Mouse (Mus musculus): ENCODE measurements around the gene Cntf. TPM values are rescaled to one million over a fixed set of nuclear protein-coding genes. Genes with fewer than 3 reads are reported as not detected.
A peak's percentile ranks its signal among the peaks of the same experiment; 100 is the strongest.
"Not testable (repeated sequence)": the region's sequence is repeated elsewhere in the genome, so short reads cannot be mapped to it uniquely, and the experiment has no call there.

Gene Cntf
- total RNA-seq, 2 experiments from 2014 or later: 3.0 to 5.2 TPM

GRCm38 (mm10) chr19:12770888-12771287, 5.5 kb upstream of the Cntf start:
- no peak for ATAC-seq (replicated peaks; ENCODE audit: poor library complexity)

DNA sequence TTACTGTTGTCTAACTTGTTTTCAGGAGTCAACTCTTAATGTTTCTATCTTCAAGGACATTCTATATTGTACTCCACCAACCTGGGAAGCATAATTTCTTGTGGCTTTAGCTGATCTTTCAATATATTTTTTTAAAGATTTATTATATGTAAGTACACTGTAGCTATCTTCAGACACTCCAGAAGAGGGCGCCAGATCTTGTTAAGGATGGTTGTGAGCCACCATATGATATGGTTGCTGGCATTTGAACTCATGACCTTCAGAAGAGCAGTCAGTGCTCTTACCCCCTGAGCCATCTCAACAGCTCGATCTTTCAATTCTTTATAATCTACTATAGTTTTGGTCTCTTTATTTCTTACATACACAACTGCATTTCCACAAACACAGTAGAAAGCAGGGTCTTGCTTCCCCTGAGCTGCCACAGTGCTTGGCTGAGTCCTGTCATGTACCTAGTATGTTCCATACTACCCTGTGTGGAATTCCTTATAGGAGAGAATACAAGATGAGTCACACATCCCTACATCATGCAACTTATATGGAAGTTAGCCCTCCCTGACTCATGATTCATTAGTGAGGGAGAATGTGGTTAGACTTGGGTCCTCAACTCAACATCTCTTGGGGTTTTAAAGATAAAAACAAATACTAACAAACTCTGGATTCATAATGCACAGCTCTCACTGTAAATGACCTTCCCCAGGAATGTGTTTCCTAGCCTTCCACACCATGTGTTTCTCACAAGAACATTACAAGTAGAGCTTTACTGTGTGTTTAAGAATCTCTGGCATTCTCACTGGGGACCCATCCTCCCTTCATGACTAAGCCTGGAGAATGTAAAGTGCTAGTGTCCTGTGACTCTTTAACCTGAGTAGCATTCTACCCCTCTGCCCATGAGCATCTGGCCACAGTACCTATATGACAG, 3.0 kb downstream of the Cntf start:
- peak; percentile 14; the same call in 1 of the 2 replicates for ATAC-seq (replicated peaks; ENCODE audit: poor library complexity)

GRCm38 (mm10) chr19:12759656-12760055, 5.8 kb downstream of the Cntf start:
- no peak for ATAC-seq (replicated peaks; ENCODE audit: poor library complexity)

DNA sequence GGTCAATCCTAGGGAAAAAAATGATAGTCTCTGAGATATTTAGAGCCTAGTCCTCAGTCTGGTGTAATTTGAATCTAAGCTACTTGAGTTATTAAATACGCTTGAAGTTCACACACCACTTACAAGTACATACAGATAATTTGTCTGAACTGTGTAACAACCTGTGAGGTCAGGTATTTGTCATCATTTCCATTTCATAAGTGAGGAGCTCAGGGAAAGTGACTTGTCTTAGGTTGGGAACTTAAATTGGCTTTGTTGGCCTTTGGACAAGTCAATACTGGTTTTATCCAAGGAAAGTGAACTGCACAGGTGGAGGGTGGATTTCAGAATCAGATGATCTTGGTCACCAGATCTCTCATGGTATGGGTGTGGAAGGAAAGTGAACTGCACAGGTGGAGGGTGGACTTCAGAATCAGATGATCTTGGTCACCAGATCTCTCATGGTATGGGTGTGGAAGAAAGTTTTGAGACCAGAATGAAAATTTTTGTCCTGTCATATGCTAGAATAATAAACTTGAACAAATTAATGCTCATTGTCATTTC, 6.4 kb downstream of the Cntf start:
- ATAC-seq (replicated peaks; ENCODE audit: poor library complexity): no peak

GRCm38 (mm10) chr19:12756286-12756685, 9.1 kb downstream of the Cntf start:
- ATAC-seq (replicated peaks; ENCODE audit: poor library complexity): no peak

- ATAC-seq (replicated peaks; ENCODE audit: poor library complexity): no peak
Observed at GRCm38 (mm10) chr19:12731950-12732349, 33.5 kb downstream of the Cntf start.

GRCm38 (mm10) chr19:12731036-12731435, 34.4 kb downstream of the Cntf start:
- ATAC-seq (replicated peaks; ENCODE audit: poor library complexity): no peak

DNA sequence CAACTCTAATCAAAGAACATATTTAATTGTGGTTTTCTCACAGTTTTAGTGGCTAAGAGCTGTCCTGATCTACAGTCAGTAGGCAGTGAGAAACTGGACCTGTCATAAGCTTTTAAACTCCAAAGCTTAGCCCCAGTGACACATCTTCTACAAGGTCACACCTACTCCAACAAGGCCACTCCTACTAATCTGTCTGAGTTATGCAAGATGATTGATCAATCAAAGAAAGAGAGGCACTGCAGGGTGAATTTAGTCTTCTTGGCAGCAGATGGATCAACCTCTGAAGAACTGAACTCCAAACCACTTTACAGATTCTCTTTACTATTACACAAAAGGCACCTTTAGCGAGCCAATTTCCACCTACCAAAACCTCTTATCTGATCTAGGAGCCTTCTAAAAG, 39.6 kb downstream of the Cntf start:
- no peak for ATAC-seq (replicated peaks; ENCODE audit: poor library complexity)

DNA sequence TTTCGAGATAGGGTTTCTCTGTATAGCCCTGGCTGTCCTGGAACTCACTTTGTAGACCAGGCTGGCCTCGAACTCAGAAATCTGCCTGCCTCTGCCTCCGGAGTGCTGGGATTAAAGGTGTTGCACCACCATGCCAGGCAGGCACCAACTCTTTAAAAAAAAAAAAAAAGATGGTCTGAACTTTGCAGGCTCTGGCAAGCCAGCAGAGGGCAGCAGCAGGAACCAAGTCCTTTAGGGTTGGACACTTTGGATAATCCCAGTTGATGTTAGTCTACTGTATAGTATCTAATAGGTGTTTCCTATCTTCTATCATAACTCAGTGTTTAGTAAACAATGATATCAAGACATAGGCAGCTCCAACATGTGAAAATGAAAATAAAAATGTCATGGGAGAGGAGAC, 43.1 kb downstream of the Cntf start:
- peak; percentile 93 for ATAC-seq (replicated peaks; ENCODE audit: poor library complexity)

DNA sequence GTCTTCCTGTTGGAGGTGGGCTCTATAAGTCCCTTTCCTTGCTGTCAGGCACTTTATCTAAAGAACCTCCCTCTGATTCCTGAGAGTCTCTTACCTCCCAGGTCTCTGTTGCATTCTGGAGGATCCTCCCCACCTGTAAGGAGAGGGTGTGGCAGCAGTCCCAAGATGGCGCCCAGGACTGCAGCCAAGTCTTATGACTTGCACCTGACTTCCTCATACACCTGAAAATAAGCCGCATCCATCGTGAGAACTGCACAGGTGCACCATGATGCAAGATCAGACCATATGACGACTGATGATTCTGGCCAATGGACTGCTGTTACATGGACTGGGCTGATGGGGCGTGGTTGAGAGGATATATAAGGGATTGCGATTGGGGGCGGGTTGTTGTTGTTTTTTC, 43.8 kb downstream of the Cntf start:
- ATAC-seq (replicated peaks; ENCODE audit: poor library complexity): not testable (repeated sequence)

- ATAC-seq (replicated peaks; ENCODE audit: poor library complexity): not testable (repeated sequence)
Observed at GRCm38 (mm10) chr19:12720919-12721318, 44.5 kb downstream of the Cntf start.

GRCm38 (mm10) chr19:12720463-12720862, 45.0 kb downstream of the Cntf start:
- no peak for ATAC-seq (replicated peaks; ENCODE audit: poor library complexity)

GRCm38 (mm10) chr19:12719189-12719588, 46.2 kb downstream of the Cntf start:
- no peak for ATAC-seq (replicated peaks; ENCODE audit: poor library complexity)

Other genes starting within 250 kb of the Cntf start
- 193 and 210 TPM in 2 replicates for gene Fam111a, start 219.9 kb downstream of the Cntf start, total RNA-seq (2015)
- 232 and 248 TPM in 2 replicates for gene Fam111a, start 219.9 kb downstream of the Cntf start, total RNA-seq (2017)
- not detected in 2 replicates for gene Gm4952, start 165.7 kb downstream of the Cntf start, total RNA-seq (2015)
- gene Gm4952, start 165.7 kb downstream of the Cntf start, total RNA-seq (2017): not detected in 2 replicates
- gene Glyat, start 132.3 kb downstream of the Cntf start, total RNA-seq (2015): not detected in 2 replicates
- not detected in 2 replicates for gene Glyat, start 132.3 kb downstream of the Cntf start, total RNA-seq (2017)
- not detected in 2 replicates for gene Olfr1442, start 95.2 kb downstream of the Cntf start, total RNA-seq (2015)
- gene Olfr1442, start 95.2 kb downstream of the Cntf start, total RNA-seq (2017): not detected in 2 replicates
- gene Olfr1443, start 87.5 kb downstream of the Cntf start, total RNA-seq (2015): not detected in 2 replicates
- not detected in 2 replicates for gene Olfr1443, start 87.5 kb downstream of the Cntf start, total RNA-seq (2017)
- gene Keg1, start 69.8 kb downstream of the Cntf start, total RNA-seq (2015): not detected in 2 replicates
- not detected in 2 replicates for gene Keg1, start 69.8 kb downstream of the Cntf start, total RNA-seq (2017)
- 70.4 and 79.9 TPM in 2 replicates for gene Zfp91, start 30.5 kb upstream of the Cntf start, total RNA-seq (2015)
- 85.2 and 92.8 TPM in 2 replicates for gene Zfp91, start 30.5 kb upstream of the Cntf start, total RNA-seq (2017)
- 4.6 and 9.2 TPM in 2 replicates for gene Lpxn, start 30.6 kb upstream of the Cntf start, total RNA-seq (2015)
- gene Lpxn, start 30.6 kb upstream of the Cntf start, total RNA-seq (2017): 5.1 and 6.2 TPM in 2 replicates
- not detected in 2 replicates for gene Gm5244, start 81.0 kb upstream of the Cntf start, total RNA-seq (2015)
- not detected in 2 replicates for gene Gm5244, start 81.0 kb upstream of the Cntf start, total RNA-seq (2017)
- gene Olfr1444, start 91.7 kb upstream of the Cntf start, total RNA-seq (2015): not detected in 2 replicates
- gene Olfr1444, start 91.7 kb upstream of the Cntf start, total RNA-seq (2017): not detected in 2 replicates
- not detected in 2 replicates for gene Olfr1445, start 118.2 kb upstream of the Cntf start, total RNA-seq (2015)
- not detected in 2 replicates for gene Olfr1445, start 118.2 kb upstream of the Cntf start, total RNA-seq (2017)
- not detected in 2 replicates for gene Olfr1446, start 127.9 kb upstream of the Cntf start, total RNA-seq (2015)
- gene Olfr1446, start 127.9 kb upstream of the Cntf start, total RNA-seq (2017): not detected in 2 replicates
- not detected in 2 replicates for gene Olfr1447, start 138.1 kb upstream of the Cntf start, total RNA-seq (2015)
- gene Olfr1447, start 138.1 kb upstream of the Cntf start, total RNA-seq (2017): not detected in 2 replicates
- gene Olfr1448, start 158.8 kb upstream of the Cntf start, total RNA-seq (2015): not detected in 2 replicates
- not detected in 2 replicates for gene Olfr1448, start 158.8 kb upstream of the Cntf start, total RNA-seq (2017)
- gene Olfr1449, start 165.2 kb upstream of the Cntf start, total RNA-seq (2015): not detected in 2 replicates
- gene Olfr1449, start 165.2 kb upstream of the Cntf start, total RNA-seq (2017): not detected in 2 replicates
- not detected in 2 replicates for gene Olfr1450, start 184.6 kb upstream of the Cntf start, total RNA-seq (2015)
- not detected in 2 replicates for gene Olfr1450, start 184.6 kb upstream of the Cntf start, total RNA-seq (2017)
- gene Olfr1451, start 229.4 kb upstream of the Cntf start, total RNA-seq (2015): not detected in 2 replicates
- gene Olfr1451, start 229.4 kb upstream of the Cntf start, total RNA-seq (2017): not detected in 2 replicates